Mouse (Mus musculus) splenic B cell, adult 2 months (primary cell): ENCODE data around the gene Pdcd10.
A peak's percentile ranks its signal among the peaks of the same experiment; 100 is the strongest.

Experiments
- DNase-seq: peaks from one replicate; pipeline ENCODE4 v3.0.0-alpha.2; 2011; ENCODE audit warnings: low read depth, low spot score
- H3K27me3 ChIP-seq: 2 replicates; pipeline ENCODE4 v1.6.1; 2012; ENCODE audit warnings: mild to moderate bottlenecking, low read length, moderate library complexity, mixed read lengths; ENCODE audit not compliant: control insufficient read depth, poor library complexity, insufficient read depth, severe bottlenecking
- H3K36me3 ChIP-seq: 2 replicates; pipeline ENCODE4 v1.6.1; 2012; ENCODE audit warnings: mild to moderate bottlenecking, low read length, moderate library complexity, mixed read lengths; ENCODE audit not compliant: control insufficient read depth, poor library complexity, insufficient read depth, severe bottlenecking

Gene Pdcd10

GRCm38 (mm10) chr3:75556695-75557291 is at the start of gene Pdcd10:
TSS of gene Pdcd10 (minus strand) at chr3:75556856.
- no peaks in the 10 kb centered on the region; the same call in 1 of the 2 replicates for H3K36me3 ChIP-seq
- DNase-seq = peak; percentile 100
- no peaks in the 10 kb centered on the region for H3K27me3 ChIP-seq

- no peaks in the 10 kb centered on the region for H3K27me3 ChIP-seq
- no peak for DNase-seq
- H3K36me3 ChIP-seq = no peaks in the 10 kb centered on the region; the same call in 1 of the 2 replicates
Observed at GRCm38 (mm10) chr3:75584898-75585297, 28.2 kb upstream of the Pdcd10 start.

- Histone ChIP-seq H3K36me3 (no peaks in the 10 kb centered on the region; the same call in 1 of the 2 replicates), H3K27me3 (no peaks in the 10 kb centered on the region)
- no peak for DNase-seq
Observed at GRCm38 (mm10) chr3:75583293-75583692, 26.6 kb upstream of the Pdcd10 start.

- Histone ChIP-seq H3K36me3 (no peaks in the 10 kb centered on the region; the same call in 1 of the 2 replicates), H3K27me3 (no peaks in the 10 kb centered on the region)
- DNase-seq = peak; percentile 71
Observed at GRCm38 (mm10) chr3:75579352-75579751, 22.7 kb upstream of the Pdcd10 start.

- no peaks in the 10 kb centered on the region for H3K27me3 ChIP-seq
- DNase-seq = no peak
- no peaks in the 10 kb centered on the region for H3K36me3 ChIP-seq
Observed at GRCm38 (mm10) chr3:75575582-75575981, 18.9 kb upstream of the Pdcd10 start.

- Histone ChIP-seq H3K27me3 (no peaks in the 10 kb centered on the region), H3K36me3 (no peaks in the 10 kb centered on the region)
- DNase-seq = peak; percentile 70
Observed at GRCm38 (mm10) chr3:75574074-75574473, 17.4 kb upstream of the Pdcd10 start.

GRCm38 (mm10) chr3:75557292-75557691 is 636 bp upstream of the Pdcd10 start, which contains the start of gene Serpini1:
TSS of gene Serpini1 (plus strand) at chr3:75557547.
- DNase-seq = peak; percentile 94
- Histone ChIP-seq H3K36me3 (no peaks in the 10 kb centered on the region; the same call in 1 of the 2 replicates), H3K27me3 (no peaks in the 10 kb centered on the region)

GRCm38 (mm10) chr3:75556121-75556694 is 448 bp downstream of the Pdcd10 start:
- Histone ChIP-seq H3K27me3 (no peaks in the 10 kb centered on the region), H3K36me3 (no peaks in the 10 kb centered on the region; the same call in 1 of the 2 replicates)
- DNase-seq = peak; percentile 65

- no peaks in the 10 kb centered on the region for H3K27me3 ChIP-seq
- H3K36me3 ChIP-seq = no peaks in the 10 kb centered on the region; the same call in 1 of the 2 replicates
- no peak for DNase-seq
Observed at GRCm38 (mm10) chr3:75551248-75551647, 5.4 kb downstream of the Pdcd10 start.

- DNase-seq = no peak
- no peaks in the 10 kb centered on the region for H3K27me3 ChIP-seq
- no peaks in the 10 kb centered on the region for H3K36me3 ChIP-seq
Observed at GRCm38 (mm10) chr3:75544287-75544686, 12.4 kb downstream of the Pdcd10 start.

GRCm38 (mm10) chr3:75542852-75543251 is 13.8 kb downstream of the Pdcd10 start:
- Histone ChIP-seq H3K27me3 (no peaks in the 10 kb centered on the region), H3K36me3 (no peaks in the 10 kb centered on the region)
- peak; percentile 64 for DNase-seq

- H3K27me3 ChIP-seq = no peaks in the 10 kb centered on the region
- no peak for DNase-seq
- 0 out of 2 replicates have a peak, but pooled peaks cover 2% of the 10 kb centered on the region for H3K36me3 ChIP-seq
Observed at GRCm38 (mm10) chr3:75541259-75541658, 15.4 kb downstream of the Pdcd10 start.

- Histone ChIP-seq H3K27me3 (no peaks in the 10 kb centered on the region), H3K36me3 (peaks cover 4% of the 10 kb centered on the region; the same call in 1 of the 2 replicates)
- DNase-seq = no peak
Observed at GRCm38 (mm10) chr3:75534045-75534834, 22.4 kb downstream of the Pdcd10 start.

GRCm38 (mm10) chr3:75531074-75531473 is 25.6 kb downstream of the Pdcd10 start:
- H3K36me3 ChIP-seq = peaks cover 2% of the 10 kb centered on the region; the same call in 1 of the 2 replicates
- H3K27me3 ChIP-seq = no peaks in the 10 kb centered on the region
- DNase-seq = no peak

GRCm38 (mm10) chr3:75522527-75522926 is 34.1 kb downstream of the Pdcd10 start:
- DNase-seq = no peak
- H3K36me3 ChIP-seq = no peaks in the 10 kb centered on the region; the same call in 1 of the 2 replicates
- no peaks in the 10 kb centered on the region for H3K27me3 ChIP-seq
